Mouse (Mus musculus) stomach, embryonic 16.5 days (tissue): Measurements from ENCODE around the gene Pusl1. TPM values are rescaled to one million over a fixed set of nuclear protein-coding genes. Genes with fewer than 3 reads are reported as not detected.

Experiments
- ATAC-seq: fragments of 200-750 bp; cut with Nextera tagmentation; 2 replicates; pipeline ENCODE4 v1.8.0; 2017; ENCODE audit warnings: moderate number of reproducible peaks, moderate TSS enrichment; ENCODE audit not compliant: insufficient read depth, low FRiP score
- H3K27ac ChIP-seq: fragments of 300-500 bp; sonication (generic); 2 replicates; pipeline ENCODE4 v1.5.1; 2014; ENCODE audit warnings: low read length
- H3K27me3 ChIP-seq: fragments of 300-500 bp; sonication (generic); 2 replicates; pipeline ENCODE4 v1.6.1; 2014; ENCODE audit warnings: low read length, control low read depth, mixed read lengths; ENCODE audit not compliant: control insufficient read depth, insufficient read depth
- H3K36me3 ChIP-seq: fragments of 300-500 bp; sonication (generic); 2 replicates; pipeline ENCODE4 v1.6.1; 2014; ENCODE audit warnings: low read length; ENCODE audit not compliant: control insufficient read depth, insufficient read depth
- H3K4me1 ChIP-seq: fragments of 300-500 bp; sonication (generic); 2 replicates; pipeline ENCODE4 v1.6.1; 2014; ENCODE audit warnings: low read length, control low read depth, mixed read lengths; ENCODE audit not compliant: control insufficient read depth, insufficient read depth
- H3K4me2 ChIP-seq: fragments of 300-500 bp; sonication (generic); 2 replicates; pipeline ENCODE4 v1.6.1; 2014; ENCODE audit warnings: low read depth, low read length, mixed read lengths
- H3K4me3 ChIP-seq: fragments of 300-500 bp; sonication (generic); replicated peaks from 2 replicates; pipeline ENCODE4 v1.5.1; 2014; ENCODE audit warnings: mild to moderate bottlenecking, low read length
- H3K9ac ChIP-seq: fragments of 300-500 bp; sonication (generic); 2 replicates; pipeline ENCODE4 v1.6.1; 2014; ENCODE audit warnings: low read length
- H3K9me3 ChIP-seq: fragments of 300-500 bp; sonication (generic); replicated peaks from 2 replicates; pipeline ENCODE4 v1.6.1; 2016; ENCODE audit warnings: low read length, control low read depth; ENCODE audit not compliant: control insufficient read depth
- WGBS: fragments of 180-500 bp; shearing (Covaris S2); extraction: QIAGEN DNeasy Blood & Tissue Kit; methylation state at CpG from one replicate; pipeline ENCODE4 v1.1.7; 2014; 5-methylcytosine and 5-hydroxymethylcytosine counted together
- polyA plus RNA-seq: library from polyadenylated mRNA; unstranded; fragments of >200 nt; fragmentation: Nextera tagmentation; extraction: Ambion mirVana; gene quantifications from 2 replicates; pipeline ENCODE4 v1.2.1, GENCODE M21; 2015

Pusl1 gene
- polyA plus RNA-seq: 51.2 and 54.1 TPM in 2 replicates

DNA sequence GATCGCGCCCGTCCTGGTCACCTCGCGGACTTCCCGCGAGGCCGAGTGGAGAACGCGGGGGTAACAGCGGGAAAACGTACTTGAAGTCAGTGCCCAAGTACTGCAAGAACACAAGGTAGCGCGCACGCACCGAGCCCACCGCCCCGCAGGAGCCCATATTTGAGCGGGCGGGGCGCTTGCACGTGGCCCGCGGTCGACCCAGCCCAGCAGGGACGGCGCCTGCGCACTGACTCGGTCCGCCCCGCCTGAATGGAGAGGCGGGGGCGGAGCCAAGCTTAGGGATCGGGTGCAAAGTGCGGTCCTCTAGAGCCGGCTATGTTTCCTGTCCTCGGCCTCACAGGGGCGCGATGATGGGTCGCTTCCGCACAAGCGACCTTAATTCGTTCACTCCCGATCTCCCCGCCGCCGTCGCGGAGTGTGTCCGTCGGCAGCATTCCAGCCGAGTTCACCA, at the start of gene Pusl1, which contains the start of gene Acap3:
Pusl1 (minus strand) TSS at position 231 of the 451 bp plus-strand sequence.
Acap3 (plus strand) TSS at position 272 of the 451 bp plus-strand sequence.
- under 1% methylated on average over 52 of the region's 52 CpGs for WGBS

DNA sequence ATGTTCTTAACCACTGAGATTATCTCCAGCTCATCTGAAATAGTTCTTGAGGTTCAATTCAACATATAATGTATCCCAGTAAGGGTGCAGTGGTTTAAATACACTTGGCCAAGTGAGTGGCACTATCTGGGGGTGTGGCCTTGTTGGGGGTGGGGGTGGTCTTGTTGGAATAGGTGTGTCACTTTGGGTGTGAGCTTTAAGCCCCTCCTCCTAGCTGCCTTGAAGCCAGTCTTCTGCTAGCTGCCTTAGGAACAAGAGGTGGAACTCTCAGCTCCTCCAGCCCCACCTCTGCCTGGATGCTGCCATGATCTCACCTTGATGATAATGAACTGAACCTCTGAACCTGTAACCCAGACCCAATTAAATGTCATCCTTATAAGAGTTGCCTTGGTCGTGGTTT, 40.5 kb upstream of the Pusl1 start:
- Histone ChIP-seq H3K4me3 (no peak overlapping the region), H3K9me3 (no peaks in the 10 kb centered on the region), H3K4me2 (no peak overlapping the region), H3K4me1 (no peaks in the 10 kb centered on the region), H3K27ac (no peak overlapping the region), H3K9ac (no peak overlapping the region), H3K27me3 (no peaks in the 10 kb centered on the region), H3K36me3 (no peaks in the 10 kb centered on the region)
- WGBS: 78% methylated on average over 1 of the region's 1 CpGs
- no peak for ATAC-seq

More for the DNA sequence above, at the start of gene Pusl1, which contains the start of gene Acap3:
- Histone ChIP-seq H3K9ac (peak within 1 kb of the TSS; percentile 95), H3K27ac (peak within 1 kb of the TSS; percentile 98), H3K36me3 (0 out of 2 replicates have a peak, but pooled peaks cover 8% of the 10 kb centered on the region), H3K4me2 (peak within 1 kb of the TSS; percentile 96), H3K4me3 (peak within 1 kb of the TSS; percentile 91), H3K9me3 (no peaks in the 10 kb centered on the region), H3K27me3 (no peaks in the 10 kb centered on the region), H3K4me1 (peaks cover 34% of the 10 kb centered on the region)
- ATAC-seq: peak; percentile 89

DNA sequence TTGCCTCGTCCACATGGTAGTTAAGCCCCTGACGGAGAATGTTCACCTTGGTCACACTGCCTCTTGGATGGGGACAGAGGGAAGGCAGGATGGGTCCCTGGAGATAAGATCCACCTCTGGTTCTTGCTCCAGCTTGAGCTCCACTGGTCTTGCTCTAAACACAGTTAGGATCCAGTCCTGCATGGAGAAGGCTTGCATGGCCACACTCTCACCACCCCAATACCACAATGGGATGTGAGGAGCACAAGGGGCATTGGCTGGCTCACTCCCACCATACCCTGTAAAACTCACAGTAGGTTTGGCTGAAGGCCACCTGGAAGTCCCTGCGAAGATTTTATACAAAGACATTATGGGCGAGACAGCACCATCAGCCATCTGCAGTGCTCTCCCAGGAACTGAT, 17.2 kb upstream of the Pusl1 start:
- Histone ChIP-seq H3K4me1 (no peaks in the 10 kb centered on the region), H3K27me3 (no peaks in the 10 kb centered on the region), H3K9ac (no peak overlapping the region), H3K27ac (no peak overlapping the region), H3K4me2 (no peak overlapping the region), H3K9me3 (no peaks in the 10 kb centered on the region), H3K36me3 (peaks cover 6% of the 10 kb centered on the region; the same call in 1 of the 2 replicates), H3K4me3 (no peak overlapping the region)
- 87% methylated on average over 4 of the region's 4 CpGs for WGBS
- no peak for ATAC-seq

GRCm38 (mm10) chr4:155908281-155908680, 16.7 kb upstream of the Pusl1 start:
- Histone ChIP-seq H3K36me3 (peaks cover 7% of the 10 kb centered on the region; the same call in 1 of the 2 replicates), H3K4me3 (no peak overlapping the region), H3K4me2 (no peak overlapping the region), H3K27ac (no peak overlapping the region), H3K9ac (no peak overlapping the region), H3K27me3 (no peaks in the 10 kb centered on the region), H3K9me3 (no peaks in the 10 kb centered on the region), H3K4me1 (no peaks in the 10 kb centered on the region)
- WGBS: 74% methylated on average over 7 of the region's 7 CpGs
- no peak for ATAC-seq

DNA sequence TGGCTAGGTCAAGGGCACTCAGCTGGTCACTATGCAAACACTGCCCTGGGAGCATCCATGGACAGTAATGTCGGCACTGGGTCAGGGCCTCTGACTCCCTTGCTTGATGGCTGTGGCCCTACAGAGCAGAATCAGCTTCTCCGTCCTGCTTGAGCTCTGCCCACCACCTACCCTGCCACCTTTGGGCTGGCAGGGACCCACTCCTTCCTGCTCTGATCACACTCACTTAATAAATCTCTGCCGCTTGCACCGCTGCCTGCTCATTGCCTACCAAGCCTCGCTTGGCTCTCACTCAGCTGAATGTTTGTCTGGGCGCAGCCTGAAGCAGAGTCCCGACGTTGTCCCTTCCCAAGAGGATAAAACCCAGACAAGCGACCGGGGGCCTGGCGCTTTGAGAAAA, 15.4 kb upstream of the Pusl1 start:
- H3K4me1 ChIP-seq: no peaks in the 10 kb centered on the region
- H3K36me3 ChIP-seq: peaks cover 12% of the 10 kb centered on the region; the same call in 1 of the 2 replicates
- ATAC-seq: no peak
- no peak overlapping the region for H3K4me3 ChIP-seq
- WGBS: 71% methylated on average over 11 of the region's 11 CpGs
- no peak overlapping the region for H3K27ac ChIP-seq
- no peak overlapping the region for H3K9ac ChIP-seq
- H3K27me3 ChIP-seq: no peaks in the 10 kb centered on the region
- H3K9me3 ChIP-seq: no peaks in the 10 kb centered on the region
- H3K4me2 ChIP-seq: no peak overlapping the region

- H3K9ac ChIP-seq: no peak overlapping the region
- no peaks in the 10 kb centered on the region for H3K27me3 ChIP-seq
- 82% methylated on average over 9 of the region's 9 CpGs for WGBS
- H3K9me3 ChIP-seq: no peaks in the 10 kb centered on the region
- ATAC-seq: peak; percentile 33; the same call in 1 of the 2 replicates
- no peak overlapping the region for H3K4me2 ChIP-seq
- H3K4me1 ChIP-seq: no peaks in the 10 kb centered on the region
- H3K27ac ChIP-seq: no peak overlapping the region
- H3K36me3 ChIP-seq: peaks cover 19% of the 10 kb centered on the region; the same call in 1 of the 2 replicates
- no peak overlapping the region for H3K4me3 ChIP-seq
Measured at GRCm38 (mm10) chr4:155906125-155906524, 14.5 kb upstream of the Pusl1 start.

DNA sequence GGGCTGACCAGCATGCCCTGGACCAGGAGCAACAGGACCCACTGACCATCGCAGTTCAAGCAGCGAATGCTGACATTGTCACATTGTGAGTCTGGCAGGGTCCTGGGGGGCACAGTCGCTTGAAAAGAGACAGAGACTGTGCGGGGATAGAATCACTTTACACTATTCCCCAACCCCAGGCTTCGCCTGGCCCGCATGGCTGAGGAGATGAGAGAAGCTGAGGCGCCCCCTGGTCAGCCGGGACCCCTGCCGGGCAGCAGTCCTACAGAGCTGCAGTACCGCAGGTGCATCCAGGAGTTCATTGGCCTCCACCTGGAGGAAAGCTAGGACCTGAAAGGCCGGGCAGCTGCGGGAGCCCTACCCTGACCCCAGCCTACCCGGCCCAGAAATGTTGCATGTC, 14.1 kb upstream of the Pusl1 start:
- Histone ChIP-seq H3K9me3 (no peaks in the 10 kb centered on the region), H3K27ac (no peak overlapping the region), H3K27me3 (no peaks in the 10 kb centered on the region), H3K36me3 (peaks cover 19% of the 10 kb centered on the region; the same call in 1 of the 2 replicates), H3K4me3 (no peak overlapping the region), H3K9ac (no peak overlapping the region), H3K4me2 (no peak overlapping the region), H3K4me1 (no peaks in the 10 kb centered on the region)
- 85% methylated on average over 13 of the region's 13 CpGs for WGBS
- no peak for ATAC-seq

DNA sequence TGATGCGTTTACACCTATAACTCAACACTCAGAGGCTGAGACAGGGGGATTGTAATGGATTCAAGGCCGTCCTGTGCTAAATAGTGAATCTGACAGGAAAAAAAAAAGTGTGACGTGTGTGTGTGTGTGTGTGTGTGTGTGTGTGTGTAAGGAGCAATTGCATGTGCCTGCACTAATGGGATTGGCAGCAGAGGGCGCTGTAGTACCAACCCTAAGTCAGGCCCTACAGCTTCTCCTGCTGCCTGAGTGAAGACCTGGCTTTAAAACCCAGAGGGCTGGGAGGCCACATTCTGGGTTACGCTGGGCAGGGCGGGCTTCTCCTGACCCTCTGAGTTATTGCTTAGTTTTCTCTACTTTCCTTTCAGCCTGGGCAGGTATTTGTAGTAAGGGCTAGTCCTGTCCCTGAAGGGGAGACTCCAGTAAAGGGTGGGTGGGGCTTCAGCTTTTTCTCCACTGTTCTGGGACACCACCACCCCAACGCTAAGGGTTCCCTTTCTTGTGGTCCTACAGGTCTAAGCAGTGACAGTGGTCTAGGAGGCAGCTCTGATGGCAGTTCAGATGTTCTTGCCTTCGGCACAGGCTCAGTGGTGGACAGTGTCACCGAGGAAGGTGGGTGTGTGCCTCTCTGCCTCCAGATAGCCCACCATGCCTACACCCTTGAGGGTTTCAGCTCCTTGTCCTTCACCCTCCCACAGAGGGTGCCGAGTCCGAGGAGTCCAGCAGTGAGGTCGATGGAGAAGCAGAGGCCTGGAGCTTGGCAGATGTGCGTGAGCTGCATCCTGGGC, 12.9 kb upstream of the Pusl1 start:
- H3K4me2 ChIP-seq: no peak overlapping the region
- peaks cover 19% of the 10 kb centered on the region; the same call in 1 of the 2 replicates for H3K36me3 ChIP-seq
- H3K9ac ChIP-seq: no peak overlapping the region
- no peaks in the 10 kb centered on the region for H3K27me3 ChIP-seq
- H3K27ac ChIP-seq: no peak overlapping the region
- WGBS: 89% methylated on average over 13 of the region's 13 CpGs
- H3K9me3 ChIP-seq: no peaks in the 10 kb centered on the region
- H3K4me1 ChIP-seq: no peaks in the 10 kb centered on the region
- ATAC-seq: no peak
- H3K4me3 ChIP-seq: no peak overlapping the region

- Histone ChIP-seq H3K36me3 (peaks cover 19% of the 10 kb centered on the region; the same call in 1 of the 2 replicates), H3K4me2 (no peak overlapping the region), H3K4me3 (no peak overlapping the region), H3K9ac (no peak overlapping the region), H3K27ac (no peak overlapping the region), H3K4me1 (no peaks in the 10 kb centered on the region), H3K27me3 (no peaks in the 10 kb centered on the region), H3K9me3 (no peaks in the 10 kb centered on the region)
- ATAC-seq: no peak
- 92% methylated on average over 13 of the region's 13 CpGs for WGBS
Measured at GRCm38 (mm10) chr4:155903246-155903645, 11.7 kb upstream of the Pusl1 start.
